Mouse (Mus musculus) spleen, adult 12 weeks (tissue): ENCODE results near the gene Gm14496.
"Not testable (repeated sequence)": the region's sequence is repeated elsewhere in the genome, so short reads cannot be mapped to it uniquely, and the experiment has no call there.

Experiments used
- DNase-seq: peaks from one replicate; pipeline ENCODE4 v3.0.0; 2022; ENCODE audit warnings: low spot score

Gene Gm14496

DNA sequence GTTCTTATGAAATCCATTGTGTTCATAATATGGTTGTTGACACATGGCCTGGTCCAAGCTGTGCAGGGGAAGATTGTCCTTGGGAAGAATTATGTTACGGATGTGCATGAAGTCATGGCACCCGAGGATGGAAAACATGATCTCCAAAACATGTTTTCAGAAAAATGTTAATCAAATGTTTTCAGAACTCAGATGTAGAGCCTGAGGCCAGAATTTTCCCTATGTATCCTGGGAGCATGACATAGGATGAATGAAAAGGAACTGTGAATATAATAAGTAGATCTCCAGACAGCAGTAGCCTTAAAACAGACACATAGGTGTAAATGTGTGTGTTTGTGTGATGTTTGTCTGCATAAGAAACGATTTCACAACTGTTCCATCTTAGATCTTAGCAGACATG lies at the start of gene Gm14496:
TSS of gene Gm14496 (plus strand) at position 301 of the 400 bp plus-strand sequence.
- no peak for DNase-seq

DNA sequence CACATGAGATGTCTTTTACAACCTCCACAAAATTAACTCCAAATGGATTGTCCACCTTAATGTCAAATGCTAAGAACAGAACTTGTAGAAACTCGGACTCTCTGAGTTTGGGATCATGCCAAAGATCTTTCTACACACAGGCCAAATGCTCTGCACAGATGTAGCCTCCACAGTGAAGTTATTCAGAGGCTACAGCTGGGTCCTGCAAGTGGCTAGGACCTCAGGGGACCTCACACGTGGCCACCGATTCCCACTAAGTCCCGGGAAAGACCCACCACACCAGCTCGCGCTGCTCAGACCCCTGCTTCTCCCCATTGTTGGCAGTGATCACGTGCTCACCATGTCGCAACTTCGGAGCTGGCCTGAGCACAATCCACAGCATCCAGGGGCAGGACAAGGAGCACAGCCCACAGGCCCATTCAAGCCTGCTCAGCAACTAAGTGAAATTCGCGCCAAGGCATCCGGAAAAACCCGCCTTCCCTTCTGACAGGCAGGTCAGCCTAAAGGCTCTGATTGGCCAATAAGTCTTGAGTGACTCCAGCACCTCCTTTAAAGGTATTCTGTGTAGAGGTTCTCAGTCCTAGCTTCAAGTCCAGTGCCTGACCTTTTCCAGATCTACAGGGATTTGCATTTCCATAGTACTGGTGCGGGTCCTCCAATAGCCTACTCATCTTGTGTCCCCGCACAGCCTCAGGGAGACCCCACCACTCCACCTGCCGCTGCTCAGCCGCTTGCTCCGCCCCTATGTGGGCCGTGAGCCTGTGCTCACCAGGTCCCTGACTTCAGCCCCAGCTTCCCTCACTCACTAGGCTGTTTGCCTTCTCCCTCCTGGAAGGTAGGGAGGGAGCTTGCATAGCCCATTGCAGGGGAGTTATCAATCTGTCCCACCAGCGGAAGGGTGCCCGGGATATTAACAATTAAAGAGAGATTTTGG lies 37.9 kb upstream of the Gm14496 start:
- DNase-seq = not testable (repeated sequence)

- no peak for DNase-seq
These were observed 22.5 kb upstream of the Gm14496 start for GRCm38 (mm10) chr2:181968395-181968794.

- no peak for DNase-seq
These were observed 21.7 kb upstream of the Gm14496 start for GRCm38 (mm10) chr2:181969187-181969586.

DNA sequence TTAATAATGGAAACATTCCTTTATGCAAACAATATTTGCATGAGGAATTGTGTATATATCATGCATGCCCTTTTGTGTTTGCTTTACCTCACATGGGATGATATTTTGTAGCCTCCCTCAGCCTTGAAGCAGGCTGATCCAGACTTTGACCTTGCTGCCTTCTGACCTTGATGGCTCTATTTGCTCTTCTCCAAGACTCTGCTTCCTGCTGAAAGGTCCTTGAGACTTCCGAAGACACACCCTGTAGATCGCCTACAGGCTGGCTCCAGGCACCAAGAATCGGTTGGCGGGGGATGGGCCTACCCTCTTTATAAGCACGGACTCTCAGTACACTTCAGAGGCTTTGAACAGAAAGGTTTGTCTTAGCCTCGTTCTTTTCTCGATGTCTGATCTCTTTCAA lies 9.0 kb upstream of the Gm14496 start:
- not testable (repeated sequence) for DNase-seq
